Mouse (Mus musculus) forebrain, embryonic 13.5 days (tissue): Measurements from ENCODE around the gene Usp22. TPM values are rescaled to one million over a fixed set of nuclear protein-coding genes. Genes with fewer than 3 reads are reported as not detected.
A peak's percentile ranks its signal among the peaks of the same experiment; 100 is the strongest.

Experiments
- ATAC-seq: fragments of 200-750 bp; cut with Nextera tagmentation; 2 replicates; pipeline ENCODE4 v1.8.0; 2017
- H3K27ac ChIP-seq: fragments of 300-500 bp; sonication (generic); 2 replicates; pipeline ENCODE4 v1.5.1; 2015; ENCODE audit warnings: inconsistent platforms, mild to moderate bottlenecking, moderate library complexity
- H3K27me3 ChIP-seq: fragments of 300-500 bp; sonication (generic); 2 replicates; pipeline ENCODE4 v1.6.1; 2015; ENCODE audit warnings: mild to moderate bottlenecking, inconsistent platforms
- H3K36me3 ChIP-seq: fragments of 300-500 bp; sonication (generic); 2 replicates; pipeline ENCODE4 v1.6.1; 2015; ENCODE audit warnings: mild to moderate bottlenecking, inconsistent platforms; ENCODE audit not compliant: poor library complexity, severe bottlenecking
- H3K4me1 ChIP-seq: fragments of 300-500 bp; sonication (generic); 2 replicates; pipeline ENCODE4 v1.6.1; 2015; ENCODE audit warnings: inconsistent platforms
- H3K4me2 ChIP-seq: fragments of 300-500 bp; sonication (generic); 2 replicates; pipeline ENCODE4 v1.6.1; 2015; ENCODE audit warnings: inconsistent platforms, mild to moderate bottlenecking, moderate library complexity
- H3K4me3 ChIP-seq: fragments of 300-500 bp; sonication (generic); 2 replicates; pipeline ENCODE4 v1.5.1; 2015; ENCODE audit warnings: mild to moderate bottlenecking, inconsistent platforms
- H3K9ac ChIP-seq: fragments of 300-500 bp; sonication (generic); 2 replicates; pipeline ENCODE4 v1.6.1; 2015; ENCODE audit warnings: mild to moderate bottlenecking, inconsistent platforms
- H3K9me3 ChIP-seq: fragments of 300-500 bp; sonication (generic); replicated peaks from 2 replicates; pipeline ENCODE4 v1.6.1; 2016; ENCODE audit warnings: inconsistent platforms
- WGBS: fragments of 180-500 bp; shearing (Covaris S2); methylation state at CpG from one replicate; pipeline ENCODE4 v1.1.7; 2015; 5-methylcytosine and 5-hydroxymethylcytosine counted together
- polyA plus RNA-seq: library from polyadenylated mRNA; unstranded; fragments of >200 nt; fragmentation: Nextera tagmentation; extraction: Ambion mirVana; gene quantifications from 2 replicates; pipeline ENCODE4 v1.2.1, GENCODE M21; 2015

The Usp22 gene
- polyA plus RNA-seq, 1 experiment from 2014 or later, result 272 TPM

DNA sequence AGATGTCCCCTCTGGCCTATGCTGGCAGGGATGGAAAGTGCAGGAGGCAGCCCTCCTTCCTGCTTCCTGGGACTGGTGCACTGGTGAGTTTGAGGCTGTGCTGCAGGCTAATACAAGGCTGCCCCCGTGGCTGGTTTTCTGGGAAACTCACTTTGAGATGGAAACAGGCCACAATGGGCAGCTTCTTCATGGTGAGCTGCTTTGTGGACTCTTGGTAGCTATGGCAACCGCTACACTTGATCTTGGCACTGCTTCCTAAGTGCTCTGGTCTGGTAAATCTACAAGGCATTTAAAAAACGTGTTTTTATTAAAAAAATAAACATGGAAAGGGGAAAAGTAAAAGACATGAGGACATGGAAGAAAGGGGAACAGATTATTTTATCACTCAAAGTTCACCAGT lies 16.7 kb downstream of the Usp22 start:
- no peak overlapping the region for H3K27ac ChIP-seq
- 73% methylated on average over 3 of the region's 3 CpGs for WGBS
- no peak overlapping the region for H3K4me3 ChIP-seq
- no peaks in the 10 kb centered on the region for H3K9me3 ChIP-seq
- H3K4me2 ChIP-seq, result no peak overlapping the region
- no peaks in the 10 kb centered on the region for H3K4me1 ChIP-seq
- no peaks in the 10 kb centered on the region for H3K27me3 ChIP-seq
- ATAC-seq, result no peak
- no peak overlapping the region for H3K9ac ChIP-seq
- H3K36me3 ChIP-seq, result peaks cover 100% of the 10 kb centered on the region

DNA sequence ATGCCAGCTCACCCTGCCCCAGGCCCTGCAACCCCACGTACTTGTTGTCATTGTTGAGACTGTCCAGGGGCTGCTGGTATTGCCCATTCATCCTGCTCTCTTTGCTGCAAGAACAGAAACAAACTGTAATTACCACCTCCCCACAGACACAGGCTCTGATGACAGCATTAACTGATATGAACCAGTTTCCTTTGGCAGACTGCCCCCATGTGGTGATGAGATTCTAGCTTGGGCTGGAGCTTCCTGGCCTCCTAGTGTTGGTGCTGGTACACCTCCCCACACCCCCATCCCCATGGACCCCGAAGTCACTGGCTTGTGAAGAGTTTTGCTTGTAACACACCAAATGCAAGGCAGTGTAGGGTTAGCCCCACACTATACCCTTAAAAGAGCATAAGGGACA lies 19.1 kb downstream of the Usp22 start:
- no peaks in the 10 kb centered on the region for H3K4me1 ChIP-seq
- H3K36me3 ChIP-seq, result peaks cover 100% of the 10 kb centered on the region
- H3K27ac ChIP-seq, result no peak overlapping the region
- no peak for ATAC-seq
- H3K27me3 ChIP-seq, result no peaks in the 10 kb centered on the region
- WGBS, result 93% methylated on average over 2 of the region's 2 CpGs
- H3K9ac ChIP-seq, result no peak overlapping the region
- H3K4me2 ChIP-seq, result no peak overlapping the region
- no peaks in the 10 kb centered on the region for H3K9me3 ChIP-seq
- no peak overlapping the region for H3K4me3 ChIP-seq

DNA sequence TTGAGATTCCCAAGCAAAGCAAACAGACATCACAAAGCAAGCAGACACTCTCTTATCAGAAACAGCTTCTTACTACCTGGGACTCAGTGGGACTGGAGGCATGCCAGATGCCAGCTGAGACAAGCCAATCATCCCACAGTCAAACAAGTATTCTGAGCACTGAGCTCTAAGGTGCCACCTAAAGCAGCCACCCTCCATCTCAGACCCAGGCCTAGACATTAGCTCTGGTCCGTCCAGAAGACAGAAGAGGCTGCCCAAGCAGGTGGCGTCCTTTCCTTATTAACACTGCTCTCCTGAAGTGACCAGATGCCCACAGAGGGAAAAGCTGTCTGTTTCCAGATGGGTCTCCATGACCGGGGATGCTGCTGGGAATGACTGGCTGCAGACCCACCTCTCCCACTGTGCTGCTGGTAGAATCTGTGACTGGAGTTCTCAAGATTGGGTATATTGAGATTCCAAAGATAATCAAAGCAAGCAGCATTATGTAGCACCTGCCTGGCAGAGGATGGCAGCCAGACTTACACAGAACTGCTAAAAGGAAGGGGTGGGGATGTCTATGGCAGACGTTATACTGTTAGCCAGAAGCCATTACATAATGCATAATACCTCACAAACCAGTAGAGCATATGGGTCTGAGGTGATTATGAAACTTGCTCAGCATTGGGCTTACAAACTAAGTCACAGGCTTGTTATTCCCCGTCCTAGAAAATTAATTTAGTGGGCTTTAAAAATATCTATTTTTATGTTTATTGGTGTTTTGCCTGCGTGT lies 24.4 kb downstream of the Usp22 start:
- Histone ChIP-seq H3K9ac (no peak overlapping the region), H3K27me3 (peaks cover 24% of the 10 kb centered on the region; the same call in 1 of the 2 replicates), H3K27ac (no peak overlapping the region), H3K4me3 (no peak overlapping the region), H3K36me3 (peaks cover 49% of the 10 kb centered on the region), H3K9me3 (no peaks in the 10 kb centered on the region), H3K4me2 (no peak overlapping the region), H3K4me1 (peaks cover 11% of the 10 kb centered on the region)
- 76% methylated on average over 6 of the region's 6 CpGs for WGBS
- ATAC-seq, result no peak

DNA sequence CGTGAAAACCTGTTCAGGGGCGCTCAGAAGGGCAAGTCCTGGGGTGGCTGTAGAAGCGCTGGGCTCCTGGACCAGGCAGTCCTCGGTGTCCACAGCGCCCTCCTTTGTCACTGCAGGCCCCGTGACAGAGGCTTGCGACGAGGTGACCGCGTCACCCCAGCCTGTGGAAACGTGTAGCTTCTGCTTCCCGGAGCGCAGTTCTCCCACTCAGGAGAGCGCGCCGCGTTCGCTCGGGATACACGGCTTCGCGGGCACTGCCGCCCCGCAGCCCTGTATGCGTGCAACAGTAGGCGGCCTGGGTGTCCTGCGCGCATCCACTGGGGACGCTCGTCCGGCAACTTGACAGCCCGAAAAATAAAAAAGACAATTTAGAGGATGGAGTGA lies 27.6 kb downstream of the Usp22 start:
- peak; percentile 53; the same call in 1 of the 2 replicates for ATAC-seq
- no peaks in the 10 kb centered on the region for H3K9me3 ChIP-seq
- H3K27ac ChIP-seq, result no peak overlapping the region

DNA sequence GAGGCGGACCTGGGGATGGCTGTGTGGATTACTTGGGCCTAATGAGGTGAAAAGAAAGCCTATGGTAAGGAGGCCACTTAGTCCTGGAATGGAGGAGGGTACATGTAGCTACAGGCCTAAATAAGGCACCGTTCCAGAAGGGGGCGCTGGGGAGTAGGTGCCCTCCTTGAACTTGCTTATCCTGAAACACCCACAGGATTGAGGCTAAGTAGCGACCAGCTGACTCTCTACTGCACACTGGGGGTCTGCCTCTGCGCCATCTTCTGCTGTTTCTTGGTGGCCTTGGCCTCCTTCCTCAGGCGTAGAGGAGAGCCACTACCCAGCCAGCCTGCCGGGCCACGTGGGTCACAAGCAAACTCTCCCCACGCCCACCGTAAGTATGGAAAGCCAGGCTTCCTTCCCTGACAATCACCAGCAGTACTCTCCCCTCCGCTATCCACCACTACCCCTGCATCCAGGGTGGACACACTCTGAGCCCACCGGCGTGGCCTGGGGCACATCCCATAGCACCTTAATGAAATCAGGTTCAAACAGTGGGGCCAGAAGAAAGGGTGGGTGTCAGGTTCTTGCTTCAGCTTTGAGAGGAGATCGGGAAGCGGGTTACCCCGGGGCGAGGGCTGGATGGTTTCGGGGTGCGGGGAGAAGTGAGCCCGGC lies 28.1 kb downstream of the Usp22 start:
- Histone ChIP-seq H3K4me2 (peak overlapping the region; percentile 79), H3K27ac (no peak overlapping the region), H3K27me3 (peaks cover 24% of the 10 kb centered on the region; the same call in 1 of the 2 replicates), H3K9me3 (no peaks in the 10 kb centered on the region), H3K36me3 (peaks cover 13% of the 10 kb centered on the region), H3K9ac (peak overlapping the region; percentile 66), H3K4me3 (peak overlapping the region; percentile 39), H3K4me1 (peaks cover 11% of the 10 kb centered on the region)
- WGBS, result 13% methylated on average over 20 of the region's 20 CpGs
- peak; percentile 38; the same call in 1 of the 2 replicates for ATAC-seq

More for the DNA sequence above, 27.6 kb downstream of the Usp22 start:
- Histone ChIP-seq H3K36me3 (peaks cover 18% of the 10 kb centered on the region), H3K27me3 (peaks cover 24% of the 10 kb centered on the region; the same call in 1 of the 2 replicates), H3K4me3 (peak overlapping the region; percentile 39), H3K4me2 (peak overlapping the region; percentile 79), H3K9ac (peak overlapping the region; percentile 66), H3K4me1 (peaks cover 11% of the 10 kb centered on the region)
- 5% methylated on average over 32 of the region's 32 CpGs for WGBS

DNA sequence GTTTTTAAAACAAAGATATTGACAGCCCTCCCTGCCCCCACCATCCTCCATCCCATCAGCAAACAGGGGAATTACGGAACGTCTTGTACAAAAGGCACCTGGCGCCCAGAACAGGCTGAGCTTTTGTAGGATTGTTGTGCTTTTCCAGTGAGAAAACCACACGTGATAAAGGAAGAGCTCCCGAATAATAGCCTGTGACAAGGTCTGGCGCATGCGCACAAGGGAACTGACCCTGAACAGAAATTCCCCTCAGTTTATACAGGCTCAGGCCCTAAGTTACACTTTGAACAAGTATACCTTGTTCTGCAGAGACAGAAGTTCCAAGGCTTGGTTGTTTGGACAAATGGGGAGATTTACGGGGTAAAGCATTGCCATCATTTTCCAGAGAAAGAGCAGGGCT lies 29.3 kb downstream of the Usp22 start:
- Histone ChIP-seq H3K4me3 (no peak overlapping the region), H3K9me3 (no peaks in the 10 kb centered on the region), H3K27ac (no peak overlapping the region), H3K9ac (no peak overlapping the region), H3K4me1 (peaks cover 11% of the 10 kb centered on the region), H3K36me3 (0 out of 2 replicates have a peak, but pooled peaks cover 3% of the 10 kb centered on the region), H3K27me3 (peaks cover 24% of the 10 kb centered on the region; the same call in 1 of the 2 replicates), H3K4me2 (no peak overlapping the region)
- no peak for ATAC-seq
- WGBS, result 52% methylated on average over 8 of the region's 8 CpGs

DNA sequence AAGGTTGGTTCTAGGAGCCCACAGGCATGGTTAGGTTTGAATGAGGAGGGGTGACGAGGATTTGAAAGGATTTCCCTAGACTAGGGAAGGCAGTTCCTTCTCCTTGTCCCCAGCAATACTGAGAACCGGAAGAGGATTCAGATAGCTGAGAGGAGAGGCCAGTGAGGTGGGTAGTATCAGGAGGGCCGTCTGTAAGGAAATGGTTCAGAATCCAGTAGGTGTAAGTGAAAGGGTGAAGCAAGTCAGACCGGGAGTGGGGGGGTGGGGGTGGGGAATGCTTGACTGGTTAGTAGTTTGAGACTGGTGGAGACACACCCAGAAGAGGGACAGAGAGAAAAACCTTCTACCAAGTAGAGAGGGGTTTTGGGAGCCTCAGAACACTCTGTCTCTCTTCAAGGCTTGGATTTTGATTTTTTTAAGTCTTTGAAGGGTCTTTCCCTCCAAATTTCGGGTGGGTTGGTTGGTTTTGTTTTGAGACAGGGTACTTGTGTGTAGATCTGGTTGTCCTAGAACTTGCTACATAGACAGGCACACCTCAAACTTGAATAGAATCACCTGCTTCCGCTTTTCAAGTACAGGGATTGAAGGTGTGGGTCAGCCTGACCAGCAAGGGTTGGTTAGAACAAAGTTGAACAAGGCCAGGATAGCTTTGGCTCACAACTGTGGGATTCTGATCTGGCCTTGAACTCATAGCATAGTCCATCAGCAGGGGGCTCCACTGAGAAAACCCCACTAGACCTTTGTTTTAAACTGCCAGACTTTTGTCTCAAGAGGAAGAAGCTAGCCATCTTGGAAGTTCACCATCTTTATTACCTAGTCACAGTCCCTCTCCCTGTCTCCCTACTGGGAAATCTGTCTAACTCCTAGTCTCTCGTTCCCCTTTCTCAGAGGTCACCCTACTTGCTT lies 31.0 kb downstream of the Usp22 start:
- H3K27ac ChIP-seq, result no peak overlapping the region
- no peaks in the 10 kb centered on the region for H3K9me3 ChIP-seq
- H3K36me3 ChIP-seq, result no peaks in the 10 kb centered on the region
- H3K27me3 ChIP-seq, result peaks cover 23% of the 10 kb centered on the region; the same call in 1 of the 2 replicates
- peaks cover 11% of the 10 kb centered on the region for H3K4me1 ChIP-seq
- no peak overlapping the region for H3K4me3 ChIP-seq
- WGBS, result 77% methylated on average over 7 of the region's 7 CpGs
- no peak overlapping the region for H3K9ac ChIP-seq
- ATAC-seq, result no peak
- H3K4me2 ChIP-seq, result no peak overlapping the region

DNA sequence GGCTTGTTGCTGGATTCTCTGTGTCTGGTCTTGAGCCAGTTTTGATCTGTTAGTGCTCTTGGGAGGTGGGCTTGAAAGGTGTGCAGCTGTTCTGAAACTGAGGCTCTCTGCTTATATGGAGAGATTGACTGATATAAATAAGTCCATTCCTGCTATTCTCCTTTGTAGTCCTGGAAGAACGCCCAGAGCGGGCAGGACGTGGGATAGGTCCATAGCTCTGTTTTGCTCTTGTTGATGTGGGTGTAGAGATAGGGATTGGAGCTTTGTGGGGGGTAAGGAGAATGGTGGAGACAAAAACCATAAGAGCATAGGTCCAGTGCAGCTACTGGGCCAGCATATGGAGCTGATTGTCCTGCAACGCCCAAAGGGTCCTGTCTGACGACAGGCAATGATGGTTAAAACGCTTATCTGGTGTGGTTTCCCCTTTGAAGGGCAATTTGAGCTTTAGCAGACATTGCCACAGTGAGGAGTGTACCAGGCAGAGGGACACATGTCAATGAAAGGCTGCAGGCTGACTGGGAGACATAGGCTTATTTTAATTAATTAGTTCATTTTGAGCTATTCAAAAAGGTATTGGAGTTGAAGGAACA lies 31.8 kb downstream of the Usp22 start:
- Histone ChIP-seq H3K36me3 (no peaks in the 10 kb centered on the region), H3K9ac (no peak overlapping the region), H3K4me3 (no peak overlapping the region), H3K4me1 (peaks cover 11% of the 10 kb centered on the region), H3K27me3 (peaks cover 18% of the 10 kb centered on the region; the same call in 1 of the 2 replicates), H3K27ac (no peak overlapping the region), H3K9me3 (no peaks in the 10 kb centered on the region), H3K4me2 (no peak overlapping the region)
- WGBS, result 77% methylated on average over 6 of the region's 6 CpGs
- ATAC-seq, result no peak

DNA sequence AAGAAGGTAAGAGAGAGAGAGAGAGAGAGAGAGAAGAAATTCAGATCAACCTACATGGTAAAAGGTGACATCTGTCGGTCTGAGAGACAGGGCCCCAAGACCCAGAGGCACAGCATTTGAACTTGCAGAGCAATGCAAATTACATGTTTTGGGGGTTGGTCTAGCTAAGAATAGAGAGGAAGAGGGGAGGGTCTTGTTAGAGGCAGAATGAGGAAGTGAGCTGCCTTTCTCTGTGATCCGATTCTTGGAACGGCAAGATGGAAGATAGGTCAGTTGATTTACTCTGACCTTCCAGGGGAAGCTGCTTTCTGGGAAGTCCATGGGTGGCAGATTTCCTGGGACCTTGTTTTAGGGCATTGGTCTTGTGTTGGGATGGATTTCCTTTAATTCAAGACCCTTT lies 32.6 kb downstream of the Usp22 start:
- 0 out of 2 replicates have a peak, but pooled peaks cover 13% of the 10 kb centered on the region for H3K27me3 ChIP-seq
- H3K9ac ChIP-seq, result no peak overlapping the region
- no peak for ATAC-seq
- H3K9me3 ChIP-seq, result no peaks in the 10 kb centered on the region
- H3K27ac ChIP-seq, result no peak overlapping the region
- 75% methylated on average over 3 of the region's 3 CpGs for WGBS
- peaks cover 6% of the 10 kb centered on the region for H3K4me1 ChIP-seq
- H3K36me3 ChIP-seq, result no peaks in the 10 kb centered on the region
- no peak overlapping the region for H3K4me2 ChIP-seq
- no peak overlapping the region for H3K4me3 ChIP-seq

DNA sequence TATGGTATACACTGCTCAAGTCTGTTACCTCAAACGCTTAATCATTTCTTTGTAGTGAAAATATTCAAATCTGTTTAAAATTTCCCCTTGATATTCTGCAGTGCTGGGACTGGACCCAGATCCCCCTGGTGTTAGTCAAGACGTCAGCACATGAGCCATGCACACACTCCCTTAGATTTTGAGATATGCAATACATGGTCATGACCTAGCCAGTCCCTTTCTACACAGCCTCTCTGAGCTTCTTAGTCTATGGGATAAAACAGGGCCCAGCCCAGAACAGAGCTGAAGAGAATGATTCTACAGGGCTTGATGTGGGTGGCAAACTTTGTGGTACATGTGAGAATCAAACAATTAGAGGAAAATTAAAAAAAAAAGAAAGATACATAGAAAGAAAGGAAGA lies 33.2 kb downstream of the Usp22 start:
- 73% methylated on average over 2 of the region's 2 CpGs for WGBS
- no peak overlapping the region for H3K27ac ChIP-seq
- ATAC-seq, result no peak

DNA sequence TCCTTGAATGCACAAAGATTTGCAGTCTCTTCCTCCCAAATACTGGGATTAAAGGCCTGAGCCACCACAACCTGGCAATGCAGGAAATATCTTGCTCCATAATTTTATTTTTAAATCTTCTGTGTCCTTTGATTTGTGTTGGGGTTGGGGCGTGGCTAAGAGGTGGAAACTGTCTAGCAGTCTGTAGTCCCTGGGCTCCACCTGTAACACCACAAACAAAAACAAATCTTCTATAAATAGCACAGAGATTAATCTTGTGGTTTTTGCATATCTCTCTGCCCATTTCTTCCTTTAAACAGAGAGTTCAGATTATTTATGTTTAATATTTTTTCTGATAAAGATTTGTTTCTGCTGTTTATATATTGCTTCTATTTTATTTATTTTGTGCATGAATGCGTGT lies 41.9 kb downstream of the Usp22 start:
- no peaks in the 10 kb centered on the region for H3K4me1 ChIP-seq
- H3K36me3 ChIP-seq, result no peaks in the 10 kb centered on the region
- H3K27me3 ChIP-seq, result no peaks in the 10 kb centered on the region
- no peak overlapping the region for H3K27ac ChIP-seq
- ATAC-seq, result no peak
- no peak overlapping the region for H3K4me2 ChIP-seq
- H3K9ac ChIP-seq, result no peak overlapping the region
- no peak overlapping the region for H3K4me3 ChIP-seq
- no peaks in the 10 kb centered on the region for H3K9me3 ChIP-seq
- 81% methylated on average over 2 of the region's 2 CpGs for WGBS

More for the DNA sequence above, 33.2 kb downstream of the Usp22 start:
- Histone ChIP-seq H3K4me1 (0 out of 2 replicates have a peak, but pooled peaks cover under 1% of the 10 kb centered on the region), H3K36me3 (no peaks in the 10 kb centered on the region), H3K4me3 (no peak overlapping the region), H3K27me3 (0 out of 2 replicates have a peak, but pooled peaks cover 8% of the 10 kb centered on the region), H3K9ac (no peak overlapping the region), H3K9me3 (no peaks in the 10 kb centered on the region), H3K4me2 (no peak overlapping the region)
